Mouse (Mus musculus): ENCODE data around the gene Gnb1l.

Gnb1l gene

GRCm38 (mm10) chr16:18587847-18588737 lies 89.6 kb downstream of the Gnb1l start:
- DNase-seq = no peak

- no peak for DNase-seq
Measured at GRCm38 (mm10) chr16:18588738-18589055, 90.2 kb downstream of the Gnb1l start.

GRCm38 (mm10) chr16:18589080-18589621 lies 90.6 kb downstream of the Gnb1l start:
- DNase-seq = no peak

GRCm38 (mm10) chr16:18589804-18590790 lies 91.6 kb downstream of the Gnb1l start, which contains the start of gene Tbx1:
TSS of gene Tbx1 (minus strand) at chr16:18590671.
- no peak for DNase-seq

GRCm38 (mm10) chr16:18591047-18592018 lies 92.8 kb downstream of the Gnb1l start:
- no peak for DNase-seq

- no peak for DNase-seq
Measured at GRCm38 (mm10) chr16:18593930-18594329, 95.4 kb downstream of the Gnb1l start.

- no peak for DNase-seq
Measured at GRCm38 (mm10) chr16:18596255-18596654, 97.7 kb downstream of the Gnb1l start.

GRCm38 (mm10) chr16:18598006-18598405 lies 99.5 kb downstream of the Gnb1l start:
- no peak for DNase-seq

- no peak for DNase-seq
Measured at GRCm38 (mm10) chr16:18601447-18601846, 102.9 kb downstream of the Gnb1l start.

- DNase-seq = no peak
Measured at GRCm38 (mm10) chr16:18604267-18604701, 105.8 kb downstream of the Gnb1l start.

- no peak for DNase-seq
Measured at GRCm38 (mm10) chr16:18605705-18606104, 107.2 kb downstream of the Gnb1l start.

- no peak for DNase-seq
Measured at GRCm38 (mm10) chr16:18608226-18608625, 109.7 kb downstream of the Gnb1l start.

- DNase-seq = no peak
Measured at GRCm38 (mm10) chr16:18609099-18609498, 110.6 kb downstream of the Gnb1l start.

- no peak for DNase-seq
Measured at GRCm38 (mm10) chr16:18611752-18612151, 113.2 kb downstream of the Gnb1l start.

- DNase-seq = no peak
Measured at GRCm38 (mm10) chr16:18613301-18613700, 114.8 kb downstream of the Gnb1l start.

Data from cerebellum, adult 8-10 months (tissue).